19 mouse cellular contexts compared by ENCODE assay signal in the genomic region with DNA sequence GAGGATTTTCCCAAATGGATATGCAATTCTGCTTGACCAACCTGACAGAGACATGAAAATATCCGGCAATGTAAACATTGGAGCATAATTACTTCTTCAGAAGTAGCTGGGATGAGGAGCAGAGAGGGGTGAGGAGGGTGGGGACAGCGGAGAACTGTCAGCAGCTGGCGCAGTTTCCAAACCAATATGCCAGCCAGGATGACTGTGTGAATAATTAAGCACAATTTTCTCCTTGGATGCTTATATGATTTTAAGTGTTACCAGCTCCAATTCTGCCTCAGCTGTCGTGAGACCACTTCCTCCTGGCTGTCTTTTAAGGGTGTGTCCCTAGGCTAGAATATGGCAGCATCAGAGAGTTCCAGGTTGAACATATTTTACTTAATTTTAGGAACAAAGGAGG.
DNase-seq lines count a peak whose midpoint lies in the region; ATAC-seq and TF ChIP-seq lines count a peak whose summit lies in the region.
"Had no signal": no experiment of that assay in that cellular context is flagged by ENCODE, and none has a peak within 500 bp of the region (broad histone marks: within the 10 kb centered on the region; RNA-seq: fewer than 3 reads in every experiment).

No protein-coding gene starts in this region.

- no peaks in the 10 kb centered on the region for H3K9me3 ChIP-seq in hindbrain, postnatal 0 days (ENCODE audit: low read length)
- H3K9me3 ChIP-seq in hindbrain, embryonic 11.5 days (ENCODE audit: control insufficient read depth, low read length) = no peaks in the 10 kb centered on the region
- no peaks in the 10 kb centered on the region for H3K9me3 ChIP-seq in midbrain, postnatal 0 days (ENCODE audit: low read length)
- no peaks in the 10 kb centered on the region for H3K9me3 ChIP-seq in midbrain, embryonic 11.5 days (ENCODE audit: control insufficient read depth, low read length)
- H3K9me3 ChIP-seq: embryonic facial prominence, embryonic 13.5 days; heart, embryonic 10.5 days; hindbrain, embryonic 13.5 days; intestine, embryonic 15.5 days had no signal

- H3K9ac ChIP-seq in hindbrain, postnatal 0 days (replicated peaks; ENCODE audit: low read length) = no peak overlapping the region
- no peak overlapping the region for H3K9ac ChIP-seq in hindbrain, embryonic 11.5 days (ENCODE audit: low read depth, low read length)
- H3K9ac ChIP-seq in midbrain, postnatal 0 days (replicated peaks; ENCODE audit: low read length, poor library complexity, severe bottlenecking) = no peak overlapping the region
- no peak overlapping the region for H3K9ac ChIP-seq in midbrain, embryonic 11.5 days (ENCODE audit: low read length)
- H3K9ac ChIP-seq: embryonic facial prominence, embryonic 13.5 days; hindbrain, embryonic 13.5 days; intestine, embryonic 15.5 days had no signal

- no peaks in the 10 kb centered on the region for H3K27me3 ChIP-seq in hindbrain, postnatal 0 days (ENCODE audit: insufficient read depth, low read length)
- no peaks in the 10 kb centered on the region for H3K27me3 ChIP-seq in hindbrain, embryonic 11.5 days (ENCODE audit: control insufficient read depth, insufficient read depth, low read length)
- no peaks in the 10 kb centered on the region for H3K27me3 ChIP-seq in midbrain, postnatal 0 days (ENCODE audit: insufficient read depth, low read length)
- no peaks in the 10 kb centered on the region for H3K27me3 ChIP-seq in midbrain, embryonic 11.5 days (ENCODE audit: control insufficient read depth, insufficient read depth, low read length)
- H3K27me3 ChIP-seq: hindbrain, embryonic 13.5 days; intestine, embryonic 15.5 days had no signal

- H3K36me3 ChIP-seq in hindbrain, postnatal 0 days (ENCODE audit: insufficient read depth, low read length) = no peaks in the 10 kb centered on the region
- H3K36me3 ChIP-seq in hindbrain, embryonic 11.5 days (ENCODE audit: control insufficient read depth, insufficient read depth, low read length) = no peaks in the 10 kb centered on the region
- no peaks in the 10 kb centered on the region for H3K36me3 ChIP-seq in midbrain, postnatal 0 days (ENCODE audit: insufficient read depth, low read length)
- H3K36me3 ChIP-seq in midbrain, embryonic 11.5 days (ENCODE audit: control insufficient read depth, insufficient read depth, low read length) = no peaks in the 10 kb centered on the region
- H3K36me3 ChIP-seq: embryonic facial prominence, embryonic 13.5 days; heart, embryonic 10.5 days; hindbrain, embryonic 13.5 days; intestine, embryonic 15.5 days had no signal

- H3K4me1 ChIP-seq in hindbrain, postnatal 0 days (ENCODE audit: insufficient read depth, low read length) = no peaks in the 10 kb centered on the region; the same call in 1 of the 2 replicates
- H3K4me1 ChIP-seq in hindbrain, embryonic 11.5 days (replicated peaks; ENCODE audit: control insufficient read depth, insufficient read depth, low read length) = no peaks in the 10 kb centered on the region
- 0 out of 2 replicates have a peak, but pooled peaks cover 2% of the 10 kb centered on the region for H3K4me1 ChIP-seq in midbrain, postnatal 0 days (ENCODE audit: insufficient read depth, low read length)
- no peaks in the 10 kb centered on the region for H3K4me1 ChIP-seq in midbrain, embryonic 11.5 days (ENCODE audit: control insufficient read depth, insufficient read depth, low read length)
- H3K4me1 ChIP-seq: heart, embryonic 10.5 days had no signal

- no peak for ATAC-seq in hindbrain, postnatal 0 days
- no peak for ATAC-seq in hindbrain, embryonic 11.5 days (ENCODE audit: low FRiP score)
- ATAC-seq in midbrain, postnatal 0 days (ENCODE audit: low FRiP score) = no peak
- no peak for ATAC-seq in midbrain, embryonic 11.5 days (ENCODE audit: low FRiP score)
- ATAC-seq: intestine, embryonic 15.5 days had no signal

- DNase-seq in cerebellum, postnatal 14 days = peak; percentile 2 to 10
- no peak for DNase-seq in cerebellum, adult 9-10 months
- peak; percentile 46 for DNase-seq in hindbrain, postnatal 0 days (ENCODE audit: low spot score)
- DNase-seq in hindbrain, embryonic 11.5 days (ENCODE audit: low spot score) = no peak
- DNase-seq in midbrain, postnatal 0 days (ENCODE audit: low spot score) = peak; percentile 60
- no peak for DNase-seq in midbrain, embryonic 11.5 days (ENCODE audit: low spot score, missing footprints)
- peak; percentile 82 for DNase-seq in brain, embryonic 14.5 days (ENCODE audit: low read depth)
- no peak for DNase-seq in right cerebral cortex, postnatal 36 days (ENCODE audit: low spot score in 2 of 2)
- DNase-seq: adrenal gland, postnatal 10 days; cerebellum, adult 18-20 months; cerebellum, postnatal 25 days; gastrocnemius, postnatal 10 days; heart, adult 18-20 months; heart, postnatal 10 days; heart, postnatal 4 days had no signal

- no peak for TF ChIP-seq CTCF in hindbrain, postnatal 0 days (IDR thresholded peaks at IDR 0.05; ENCODE audit: low read depth)
- no peak for TF ChIP-seq CTCF in midbrain, postnatal 0 days (IDR thresholded peaks at IDR 0.05)
- no peak for TF ChIP-seq CTCF in brain, embryonic 14.5 days (IDR thresholded peaks at IDR 0.05; ENCODE audit: borderline replicate concordance, extremely low read depth, insufficient read depth, insufficient read length)

- no peak overlapping the region for H3K27ac ChIP-seq in hindbrain, postnatal 0 days
- no peak overlapping the region for H3K27ac ChIP-seq in hindbrain, embryonic 11.5 days (ENCODE audit: low read depth, low read length)
- H3K27ac ChIP-seq in midbrain, postnatal 0 days (ENCODE audit: low read depth, low read length) = no peak overlapping the region
- H3K27ac ChIP-seq in midbrain, embryonic 11.5 days (ENCODE audit: low read depth, low read length) = no peak overlapping the region
- H3K27ac ChIP-seq: embryonic facial prominence, embryonic 13.5 days; heart, embryonic 10.5 days; hindbrain, embryonic 13.5 days; intestine, embryonic 15.5 days had no signal

- H3K4me3 ChIP-seq in hindbrain, postnatal 0 days (ENCODE audit: low read length) = no peak overlapping the region
- H3K4me3 ChIP-seq in hindbrain, embryonic 11.5 days (ENCODE audit: low read depth, low read length) = no peak overlapping the region
- H3K4me3 ChIP-seq in midbrain, postnatal 0 days (ENCODE audit: low read depth, low read length) = no peak overlapping the region
- no peak overlapping the region for H3K4me3 ChIP-seq in midbrain, embryonic 11.5 days (ENCODE audit: low read depth, low read length)
- H3K4me3 ChIP-seq: embryonic facial prominence, embryonic 13.5 days; heart, embryonic 10.5 days; hindbrain, embryonic 13.5 days; intestine, embryonic 15.5 days had no signal

- TF ChIP-seq POLR2A in brain, embryonic 14.5 days (IDR thresholded peaks at IDR 0.05; ENCODE audit: borderline replicate concordance, extremely low read depth, insufficient read depth, insufficient read length, poor library complexity, severe bottlenecking) = no peak

- WGBS in hindbrain, postnatal 0 days = 54% methylated on average over 4 of the region's 4 CpGs
- 85% methylated on average over 4 of the region's 4 CpGs for WGBS in hindbrain, embryonic 11.5 days
- 76% methylated on average over 4 of the region's 4 CpGs for WGBS in midbrain, postnatal 0 days
- WGBS in midbrain, embryonic 11.5 days = 76% methylated on average over 4 of the region's 4 CpGs

- H3K4me2 ChIP-seq in hindbrain, postnatal 0 days (ENCODE audit: low read depth, low read length) = no peak overlapping the region
- no peak overlapping the region for H3K4me2 ChIP-seq in hindbrain, embryonic 11.5 days (replicated peaks; ENCODE audit: low read depth, low read length)
- H3K4me2 ChIP-seq in midbrain, postnatal 0 days (ENCODE audit: low read depth, low read length, poor library complexity, severe bottlenecking) = no peak overlapping the region
- H3K4me2 ChIP-seq in midbrain, embryonic 11.5 days = no peak overlapping the region
- H3K4me2 ChIP-seq: embryonic facial prominence, embryonic 13.5 days; hindbrain, embryonic 13.5 days; intestine, embryonic 15.5 days had no signal

Comparison
In these comparisons a context has a peak if more than half of its experiments do, and no peak if none do; other contexts are left out.
1. DNase-seq: peak in cerebellum, postnatal 14 days (2 of 2), hindbrain, postnatal 0 days (single experiment), midbrain, postnatal 0 days (single experiment) and brain, embryonic 14.5 days (single experiment); none in cerebellum, adult 9-10 months (single experiment), hindbrain, embryonic 11.5 days (single experiment), midbrain, embryonic 11.5 days (single experiment) and right cerebral cortex, postnatal 36 days (0 of 2).